Mouse (Mus musculus) yolk sac, embryonic 10.5 days (tissue): Measurements from ENCODE around the gene Grid2.

Experiments used
- DNase-seq: peaks from one replicate; pipeline ENCODE4 v3.0.0-alpha.2; 2017; ENCODE audit warnings: low spot score

The Grid2 gene

GRCm38 (mm10) chr6:64064704-64065103 lies 809.0 kb downstream of the Grid2 start:
- DNase-seq: no peak

GRCm38 (mm10) chr6:64073406-64073805 lies 817.7 kb downstream of the Grid2 start:
- DNase-seq: no peak

- no peak for DNase-seq
These were observed 822.2 kb downstream of the Grid2 start for GRCm38 (mm10) chr6:64077911-64078310.

- DNase-seq: no peak
These were observed 843.0 kb downstream of the Grid2 start for GRCm38 (mm10) chr6:64098662-64099061.

- DNase-seq: no peak
These were observed 858.9 kb downstream of the Grid2 start for GRCm38 (mm10) chr6:64114594-64114993.

- no peak for DNase-seq
These were observed 880.6 kb downstream of the Grid2 start for GRCm38 (mm10) chr6:64136275-64136674.

GRCm38 (mm10) chr6:64148613-64149012 lies 892.9 kb downstream of the Grid2 start:
- DNase-seq: no peak

GRCm38 (mm10) chr6:64174995-64175612 lies 919.4 kb downstream of the Grid2 start:
- no peak for DNase-seq

- DNase-seq: no peak
These were observed 938.0 kb downstream of the Grid2 start for GRCm38 (mm10) chr6:64193646-64194045.

- no peak for DNase-seq
These were observed 946.9 kb downstream of the Grid2 start for GRCm38 (mm10) chr6:64202396-64203122.

- no peak for DNase-seq
These were observed 980.7 kb downstream of the Grid2 start for GRCm38 (mm10) chr6:64236351-64236750.

- DNase-seq: no peak
These were observed 984.9 kb downstream of the Grid2 start for GRCm38 (mm10) chr6:64240526-64240925.

GRCm38 (mm10) chr6:64245951-64246350 lies 990.3 kb downstream of the Grid2 start:
- no peak for DNase-seq

GRCm38 (mm10) chr6:64251041-64251440 lies 995.4 kb downstream of the Grid2 start:
- DNase-seq: no peak

GRCm38 (mm10) chr6:64263517-64263916 lies 1007.8 kb downstream of the Grid2 start:
- no peak for DNase-seq

- DNase-seq: no peak
These were observed 1008.5 kb downstream of the Grid2 start for GRCm38 (mm10) chr6:64264224-64264623.

GRCm38 (mm10) chr6:64274319-64275114 lies 1018.8 kb downstream of the Grid2 start:
- DNase-seq: no peak

- DNase-seq: no peak
These were observed 1024.3 kb downstream of the Grid2 start for GRCm38 (mm10) chr6:64279927-64280326.

- DNase-seq: no peak
These were observed 1038.1 kb downstream of the Grid2 start for GRCm38 (mm10) chr6:64293761-64294160.

GRCm38 (mm10) chr6:64297633-64298032 lies 1042.0 kb downstream of the Grid2 start:
- DNase-seq: no peak

GRCm38 (mm10) chr6:64304709-64305476 lies 1049.2 kb downstream of the Grid2 start:
- DNase-seq: no peak

GRCm38 (mm10) chr6:64308631-64309030 lies 1053.0 kb downstream of the Grid2 start:
- no peak for DNase-seq
